Mouse (Mus musculus): ENCODE results near the gene Ndufb5.
A peak's percentile ranks its signal among the peaks of the same experiment; 100 is the strongest.
"Not testable (repeated sequence)": the region's sequence is repeated elsewhere in the genome, so short reads cannot be mapped to it uniquely, and the experiment has no call there.

Gene Ndufb5

GRCm38 (mm10) chr3:32736244-32737171 lies at the start of gene Ndufb5:
Gene Ndufb5, plus strand, starts transcription at chr3:32736990.
- peak; percentile 100 for DNase-seq

GRCm38 (mm10) chr3:32687156-32687555 lies 49.6 kb upstream of the Ndufb5 start:
- DNase-seq = no peak

GRCm38 (mm10) chr3:32689567-32689999 lies 47.2 kb upstream of the Ndufb5 start:
- DNase-seq = no peak

- DNase-seq = no peak
These were observed 46.8 kb upstream of the Ndufb5 start for GRCm38 (mm10) chr3:32690008-32690407.

- no peak for DNase-seq
These were observed 45.9 kb upstream of the Ndufb5 start for GRCm38 (mm10) chr3:32690901-32691300.

GRCm38 (mm10) chr3:32691841-32692240 lies 44.9 kb upstream of the Ndufb5 start:
- DNase-seq = no peak

GRCm38 (mm10) chr3:32694211-32694610 lies 42.6 kb upstream of the Ndufb5 start:
- peak; percentile 56 for DNase-seq

- no peak for DNase-seq
These were observed 41.8 kb upstream of the Ndufb5 start for GRCm38 (mm10) chr3:32694737-32695582.

GRCm38 (mm10) chr3:32695583-32695980 lies 41.2 kb upstream of the Ndufb5 start:
- no peak for DNase-seq

GRCm38 (mm10) chr3:32698228-32698863 lies 38.4 kb upstream of the Ndufb5 start:
- peak; percentile 89 for DNase-seq

- DNase-seq = not testable (repeated sequence)
These were observed 32.8 kb upstream of the Ndufb5 start for GRCm38 (mm10) chr3:32704021-32704420.

- not testable (repeated sequence) for DNase-seq
These were observed 32.2 kb upstream of the Ndufb5 start for GRCm38 (mm10) chr3:32704632-32705031.

- not testable (repeated sequence) for DNase-seq
These were observed 31.0 kb upstream of the Ndufb5 start, which contains the start of gene Actl6a for GRCm38 (mm10) chr3:32705647-32706348. Gene Actl6a, plus strand, starts transcription at chr3:32706298.

GRCm38 (mm10) chr3:32708052-32708367 lies 28.8 kb upstream of the Ndufb5 start:
- no peak for DNase-seq

GRCm38 (mm10) chr3:32708368-32709231 lies 28.2 kb upstream of the Ndufb5 start:
- peak; percentile 100 for DNase-seq

- DNase-seq = no peak
These were observed 27.4 kb upstream of the Ndufb5 start for GRCm38 (mm10) chr3:32709388-32709787.

GRCm38 (mm10) chr3:32713711-32714110 lies 23.1 kb upstream of the Ndufb5 start:
- no peak for DNase-seq

GRCm38 (mm10) chr3:32717403-32717802 lies 19.4 kb upstream of the Ndufb5 start:
- not testable (repeated sequence) for DNase-seq

- no peak for DNase-seq
These were observed 18.5 kb upstream of the Ndufb5 start for GRCm38 (mm10) chr3:32718271-32718670.

GRCm38 (mm10) chr3:32724191-32724590 lies 12.6 kb upstream of the Ndufb5 start:
- no peak for DNase-seq

- DNase-seq = no peak
These were observed 10.8 kb upstream of the Ndufb5 start for GRCm38 (mm10) chr3:32725951-32726350.
